Mouse (Mus musculus): ENCODE measurements around the gene Aldh6a1.

DNA sequence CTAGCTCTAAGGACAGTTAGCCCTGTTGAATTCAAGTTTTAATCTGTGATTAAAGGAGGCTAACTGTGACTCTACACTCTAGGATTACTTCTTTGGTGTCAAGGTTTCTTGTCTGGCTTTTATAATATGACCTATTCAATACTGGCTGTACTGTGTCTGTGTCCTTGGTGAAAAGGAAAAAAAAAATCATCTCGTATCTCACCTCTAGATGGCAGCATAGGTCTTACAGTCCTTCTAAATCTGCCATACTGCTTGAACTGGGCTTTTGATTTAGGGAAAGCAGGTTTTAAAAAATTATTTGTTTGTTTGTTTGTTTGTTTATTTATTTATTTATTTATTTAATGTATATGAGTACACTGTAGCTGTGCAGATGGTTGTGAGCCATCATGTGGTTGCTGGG is 17.9 kb upstream of the Aldh6a1 start:
- TF ChIP-seq CTCF (IDR thresholded peaks at IDR 0.05; ENCODE audit: control insufficient read depth, insufficient read depth, insufficient read length) (peak; percentile 4), FOSL1 (IDR thresholded peaks at IDR 0.05; ENCODE audit: insufficient read depth, low read length, poor library complexity, severe bottlenecking) (no peak), MYOD1 (IDR thresholded peaks at IDR 0.05; ENCODE audit: control insufficient read depth, insufficient read length, low read depth) (no peak)

Measured in C2C12 (cell line).